Mouse (Mus musculus) retina, embryonic 14.5 days (tissue): ENCODE measurements around the gene Trp53rkb.

ENCODE experiments used
- DNase-seq: peaks from one replicate; pipeline ENCODE4 v3.0.0-alpha.2; 2015; ENCODE audit warnings: low spot score

Trp53rkb gene

DNA sequence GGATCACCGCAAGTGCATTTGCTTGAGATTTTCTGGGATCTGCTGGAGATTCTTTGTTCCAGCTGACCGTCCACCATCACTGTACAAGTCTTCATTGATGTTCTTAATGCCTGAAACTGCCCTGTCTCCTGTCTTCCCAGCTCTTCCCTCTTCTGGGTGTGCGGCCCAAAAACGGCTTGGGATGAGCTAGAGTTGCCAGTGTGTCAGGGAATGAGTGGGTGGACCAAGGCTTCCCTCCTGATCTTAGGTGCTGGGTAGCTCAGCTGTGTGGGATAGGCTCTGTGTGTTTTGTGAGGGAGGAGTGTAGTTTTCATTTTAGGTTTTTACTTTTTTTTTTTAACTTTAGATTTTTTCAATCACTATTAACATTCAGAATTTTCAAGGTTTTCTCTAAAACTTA, 42.5 kb downstream of the Trp53rkb start:
- DNase-seq = no peak

DNA sequence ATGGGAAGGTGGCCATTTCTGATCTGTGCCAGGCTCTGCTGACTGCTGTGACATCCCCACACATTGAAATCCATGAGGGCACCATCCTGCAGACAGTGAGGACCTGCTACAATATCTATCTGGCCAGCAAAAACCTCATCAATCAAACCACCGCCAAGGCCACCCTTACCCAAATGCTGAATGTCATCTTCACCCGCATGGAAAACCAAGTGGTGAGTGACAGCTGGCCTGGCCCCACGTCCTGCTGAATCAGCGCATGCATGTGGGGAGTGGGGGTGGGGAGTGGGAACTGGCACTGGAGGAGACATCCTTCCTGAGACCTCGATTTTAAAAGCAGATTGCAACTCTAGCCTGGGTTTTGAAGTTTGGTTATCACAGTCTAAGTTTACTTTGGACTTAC, 43.2 kb downstream of the Trp53rkb start:
- DNase-seq = no peak

DNA sequence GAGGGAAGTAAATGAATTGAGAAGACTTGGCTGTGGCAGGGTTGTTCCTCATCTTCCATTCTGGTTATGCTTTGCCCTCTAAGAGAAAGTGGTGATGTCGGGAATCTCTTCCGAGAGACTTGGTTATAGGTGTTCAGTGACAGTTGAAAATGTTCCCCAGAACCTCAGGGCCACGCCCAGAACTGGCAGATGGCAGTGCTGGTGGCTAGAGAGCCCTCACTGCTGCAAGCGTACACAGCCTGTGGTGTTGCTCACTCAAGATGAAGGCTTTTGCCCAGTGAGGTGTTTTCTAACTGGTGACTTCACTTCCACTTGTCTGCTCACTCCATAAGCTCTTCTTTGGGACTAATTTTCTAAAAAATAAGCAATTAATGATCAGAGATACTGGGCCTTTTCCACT, 49.5 kb downstream of the Trp53rkb start:
- no peak for DNase-seq
